Mouse (Mus musculus) liver, adult (tissue): ENCODE results near the gene Tesk1.

ENCODE experiments used
- GATA4 ChIP-seq: IDR thresholded peaks from 2 replicates; pipeline ENCODE4 v1.6.1; 2014; ENCODE audit warnings: mild to moderate bottlenecking, low read length; ENCODE audit not compliant: insufficient replicate concordance

Tesk1 gene

GRCm38 (mm10) chr4:43427501-43428179 is 14.1 kb upstream of the Tesk1 start:
- no peak for TF ChIP-seq GATA4

DNA sequence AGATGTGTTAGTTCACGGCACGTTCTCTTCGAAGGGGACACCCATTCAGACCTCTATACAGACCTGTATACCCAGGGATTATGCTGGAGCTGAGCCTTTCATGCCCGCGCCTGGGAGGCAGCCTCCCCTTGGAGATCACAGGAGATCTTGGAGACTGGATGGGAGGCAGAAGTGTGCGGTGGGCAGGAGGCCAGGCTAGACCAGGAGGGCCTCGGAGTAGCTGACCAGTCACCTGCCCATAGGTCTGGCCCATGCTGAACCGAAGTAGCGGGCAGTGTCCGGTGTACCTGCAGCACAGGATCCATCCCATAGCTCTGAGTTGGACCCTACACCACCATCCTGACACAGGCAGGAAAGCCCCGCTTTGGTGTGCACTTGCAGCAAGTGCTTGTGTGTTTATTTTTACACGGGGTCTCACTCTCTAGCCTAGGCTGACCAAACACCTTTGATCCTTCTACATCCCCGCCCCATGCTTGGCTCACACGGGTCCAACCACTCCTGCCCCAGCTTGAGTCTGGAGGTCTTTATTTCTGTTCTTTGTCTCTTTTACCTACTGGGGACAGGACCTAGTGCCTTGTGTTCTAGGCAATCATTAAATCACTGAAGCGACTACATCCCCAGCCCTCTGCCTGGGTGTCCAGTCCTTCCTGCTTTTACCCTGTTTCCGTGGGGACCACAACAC is 13.4 kb upstream of the Tesk1 start:
- no peak for TF ChIP-seq GATA4

DNA sequence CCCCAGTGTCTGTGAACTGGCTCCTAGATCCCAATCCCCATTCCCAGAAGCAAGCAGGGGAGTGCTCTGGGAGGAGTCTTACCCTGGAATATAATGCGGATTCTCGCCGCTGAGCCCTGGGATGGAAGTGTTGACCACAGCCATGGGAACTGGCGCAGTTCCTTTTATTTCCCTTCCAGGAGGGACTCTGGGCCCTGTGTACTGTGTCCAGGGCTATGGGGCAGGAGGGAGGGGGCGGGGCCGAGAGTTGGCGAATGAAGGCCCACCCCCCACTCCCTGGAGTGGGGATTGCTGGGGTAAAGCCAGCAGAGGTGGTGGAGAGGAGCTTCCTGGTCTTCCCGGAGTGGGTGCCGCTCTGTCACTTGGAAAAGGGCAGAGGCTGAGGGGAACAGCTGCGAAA is 12.8 kb upstream of the Tesk1 start, which contains the start of gene Fam166b:
Gene Fam166b (minus strand): TSS at position 189 of the 400 bp plus-strand sequence.
- TF ChIP-seq GATA4, result no peak

GRCm38 (mm10) chr4:43431690-43432089 is 10.0 kb upstream of the Tesk1 start:
- TF ChIP-seq GATA4, result peak; percentile 70; the same call in 1 of the 2 replicates

DNA sequence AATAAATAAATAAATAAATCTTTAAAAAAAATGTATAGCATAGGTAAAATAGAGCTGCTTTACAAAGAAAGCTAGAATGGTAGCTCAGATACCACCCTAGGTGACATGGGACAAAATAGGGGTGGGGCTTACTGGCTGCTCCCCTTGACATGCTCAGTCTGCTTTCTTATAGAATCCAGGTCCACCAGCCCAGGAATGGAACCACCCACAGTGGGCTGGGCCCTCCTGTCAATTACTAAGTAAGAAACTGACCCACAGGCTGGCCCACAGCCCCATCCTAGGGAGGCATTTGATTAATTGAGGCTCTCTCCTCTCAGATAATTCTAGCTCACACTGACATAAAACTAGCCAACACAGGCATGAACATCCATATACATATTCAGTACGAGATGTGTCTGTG is 8.9 kb upstream of the Tesk1 start:
- TF ChIP-seq GATA4, result no peak

DNA sequence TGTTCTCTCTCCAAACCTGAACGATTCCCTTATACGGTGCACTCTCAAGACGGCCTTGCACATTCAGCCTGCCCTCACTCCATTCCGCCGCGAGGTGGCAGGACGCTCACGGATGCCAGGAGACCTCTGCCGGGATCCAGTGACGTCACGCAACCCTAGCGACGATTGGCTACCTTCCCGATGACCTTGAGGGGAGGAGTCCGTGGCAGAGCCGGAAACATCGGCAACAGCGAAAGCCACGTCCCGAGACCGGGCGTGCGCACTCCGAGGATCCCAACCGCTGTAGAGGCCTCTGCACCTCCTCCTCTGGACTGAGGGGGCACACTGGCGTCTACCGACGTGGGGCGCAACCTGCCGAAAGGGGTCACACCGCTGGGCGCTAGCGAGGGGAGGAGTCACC is 305 bp downstream of the Tesk1 start:
- no peak for TF ChIP-seq GATA4

GRCm38 (mm10) chr4:43442456-43443361 is 970 bp downstream of the Tesk1 start:
- TF ChIP-seq GATA4, result no peak

DNA sequence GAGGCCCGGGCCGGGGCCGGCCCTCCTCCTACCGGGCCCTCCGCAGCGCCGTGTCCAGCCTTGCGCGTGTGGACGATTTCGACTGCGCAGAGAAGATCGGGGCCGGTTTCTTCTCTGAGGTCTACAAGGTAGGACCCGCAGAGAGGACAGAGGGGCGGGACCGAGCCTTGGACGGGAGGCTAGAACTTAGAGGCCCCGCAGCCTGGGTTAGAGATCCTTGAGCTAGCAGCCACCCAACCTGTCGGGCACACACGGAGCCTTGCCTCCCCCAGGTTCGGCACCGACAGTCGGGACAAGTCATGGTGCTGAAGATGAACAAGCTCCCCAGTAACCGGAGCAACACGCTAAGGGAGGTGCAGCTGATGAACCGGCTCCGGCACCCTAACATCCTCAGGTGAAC is 1.8 kb downstream of the Tesk1 start:
- TF ChIP-seq GATA4, result no peak

GRCm38 (mm10) chr4:43447251-43447650 is 5.5 kb downstream of the Tesk1 start:
- no peak for TF ChIP-seq GATA4

DNA sequence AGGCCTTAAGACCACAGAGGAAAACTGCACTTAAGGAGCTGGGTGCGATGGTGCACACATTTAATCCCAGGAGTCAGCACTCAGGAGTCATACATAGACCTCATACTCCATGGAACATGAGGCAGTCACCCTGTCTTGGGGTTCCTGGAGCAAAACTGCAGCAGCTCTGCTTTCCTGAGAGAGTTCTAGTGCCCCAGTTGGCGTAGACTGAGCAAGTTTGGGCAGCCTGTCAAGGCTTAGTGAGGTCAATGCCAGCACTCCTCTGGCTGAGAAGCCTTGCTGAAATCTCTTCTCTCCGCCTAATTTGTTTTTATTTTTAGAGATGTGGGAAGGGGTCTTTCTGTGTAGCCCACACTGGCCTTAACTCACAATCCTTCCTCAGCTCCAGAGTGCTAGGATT is 6.8 kb downstream of the Tesk1 start:
- no peak for TF ChIP-seq GATA4

DNA sequence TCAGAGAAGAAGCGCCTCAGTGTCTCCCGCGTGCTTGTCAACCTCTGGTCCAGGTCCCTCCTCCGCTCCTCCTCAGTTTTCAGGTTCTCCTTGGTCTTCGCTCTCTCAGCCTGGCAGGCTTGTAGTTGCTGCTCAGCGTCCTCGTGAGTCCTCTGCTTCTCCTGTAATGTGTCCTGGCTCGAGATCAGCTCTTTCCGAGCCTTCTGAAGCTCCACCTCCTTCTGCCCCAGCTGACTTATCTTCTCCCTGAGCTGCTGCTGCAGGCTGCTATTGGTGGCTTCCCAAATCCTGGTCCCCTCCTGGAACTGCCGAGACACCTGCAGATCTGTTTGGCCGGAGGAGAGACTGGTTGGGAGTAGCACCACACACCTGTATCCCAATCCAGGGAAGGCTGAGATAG is 10.6 kb downstream of the Tesk1 start:
- no peak for TF ChIP-seq GATA4

DNA sequence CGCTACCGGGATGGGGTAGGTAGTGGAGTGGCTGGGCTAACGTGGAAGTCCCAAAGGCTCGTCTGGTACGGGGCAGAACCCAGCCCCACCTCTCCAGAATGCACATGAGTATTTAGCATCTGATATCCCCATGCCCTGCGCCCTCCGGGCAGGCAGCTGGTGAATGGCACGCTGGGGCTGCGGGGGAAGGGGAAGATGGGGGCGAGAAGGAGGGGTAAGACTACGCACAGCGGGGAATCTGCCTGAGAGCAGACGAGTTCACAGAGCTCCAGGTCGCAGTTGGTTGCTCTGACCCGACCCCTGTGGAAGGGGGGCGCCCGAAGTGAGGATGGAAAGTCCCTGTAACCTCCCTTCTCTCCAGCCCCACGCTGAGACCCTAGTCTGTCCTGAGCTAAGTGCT is 11.7 kb downstream of the Tesk1 start:
- no peak for TF ChIP-seq GATA4

DNA sequence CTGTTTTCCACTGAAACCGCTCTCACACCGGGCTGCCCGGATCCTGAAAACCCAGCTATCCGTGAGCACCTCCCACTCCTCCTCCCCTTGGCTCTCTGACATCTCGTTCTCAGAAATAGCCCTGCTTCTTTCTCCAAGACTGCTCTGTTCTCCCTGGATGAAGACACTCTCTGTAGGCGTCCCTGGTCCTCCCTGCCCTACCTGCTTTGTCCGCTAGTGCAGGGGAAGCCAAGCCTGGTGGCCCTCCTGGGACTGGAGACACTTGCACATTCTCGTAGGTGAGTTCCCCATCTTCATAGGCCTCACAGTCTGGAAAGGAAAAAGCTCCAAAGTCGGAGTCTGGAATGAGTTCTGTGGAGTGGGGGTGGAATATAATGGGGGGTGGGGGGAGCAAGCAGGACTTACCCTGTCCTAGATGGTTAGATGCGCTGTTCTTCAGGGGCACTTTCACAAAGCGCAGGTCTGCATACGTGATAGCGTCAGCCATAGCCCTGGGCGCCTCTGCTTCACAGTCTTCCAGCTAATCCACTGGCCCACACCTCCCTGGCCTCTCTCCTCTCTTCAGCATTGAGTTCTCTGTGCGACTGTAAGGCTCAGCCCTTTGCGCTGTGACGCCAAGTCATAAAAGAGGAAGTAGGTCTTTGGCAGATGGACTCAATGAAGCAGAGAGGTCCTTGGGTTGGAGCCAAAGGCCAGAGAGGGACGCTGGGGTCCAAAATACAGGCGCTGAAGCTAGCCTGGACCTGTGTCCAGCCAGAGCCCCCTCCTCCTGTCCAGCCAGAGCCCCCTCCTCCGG is 12.5 kb downstream of the Tesk1 start, which contains the start of gene Cd72:
Gene Cd72 (minus strand): TSS at position 588 of the 796 bp plus-strand sequence.
- TF ChIP-seq GATA4, result no peak

DNA sequence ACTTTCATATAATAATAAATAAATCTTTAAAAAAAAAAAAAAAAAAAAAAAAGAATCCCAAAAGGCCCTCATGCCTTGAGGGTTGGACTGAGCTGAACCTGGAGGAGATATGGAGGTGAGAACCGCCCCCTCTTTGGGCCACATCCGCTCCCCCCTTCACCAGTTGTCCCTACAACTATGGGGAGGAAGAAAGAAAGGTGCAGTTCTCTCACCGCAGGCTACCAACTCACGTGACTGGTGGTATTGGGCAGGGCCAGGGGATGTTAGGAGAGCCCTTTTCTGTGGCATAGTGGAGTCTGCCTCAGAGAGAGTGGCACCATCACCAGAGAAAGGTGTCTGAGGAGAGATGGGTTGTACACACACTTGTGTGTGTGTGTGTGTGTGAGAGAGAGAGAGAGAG is 14.7 kb downstream of the Tesk1 start:
- TF ChIP-seq GATA4, result no peak

- TF ChIP-seq GATA4, result no peak
Measured at GRCm38 (mm10) chr4:43457124-43457523, 15.4 kb downstream of the Tesk1 start.
